Mouse (Mus musculus) CH12.LX (cell line): ENCODE results near the gene St6gal1. TPM values are rescaled to one million over a fixed set of nuclear protein-coding genes. Genes with fewer than 3 reads are reported as not detected.

Experiments used
- DNase-seq: peaks from one replicate; pipeline ENCODE4 v3.0.0-alpha.2; 2013; ENCODE audit errors: extremely low read depth
- H3K27ac ChIP-seq: 2 replicates; pipeline ENCODE4 v1.5.1; 2012; ENCODE audit warnings: low read depth, mild to moderate bottlenecking, control low read depth, moderate library complexity; ENCODE audit not compliant: insufficient read depth
- H3K27me3 ChIP-seq: replicated peaks from 2 replicates; pipeline ENCODE3; 2012; ENCODE audit warnings: inconsistent platforms
- H3K36me3 ChIP-seq, 2 experiments: replicated peaks in 1 of 2; 2 replicates each; pipeline versions ENCODE3 to v1.6.1; 2012; ENCODE audit warnings: inconsistent platforms in 1 of 2, low read length in 1 of 2, mild to moderate bottlenecking in 1 of 2, mixed read lengths in 1 of 2, moderate library complexity in 1 of 2; ENCODE audit not compliant: control insufficient read depth in 1 of 2, insufficient read depth in 1 of 2
- H3K4me1 ChIP-seq, 2 experiments: 2 replicates each; pipeline ENCODE4 v1.6.1; 2012; ENCODE audit warnings: inconsistent platforms in 1 of 2, moderate library complexity in 1 of 2; ENCODE audit not compliant: insufficient read depth in 2 of 2, control insufficient read depth in 1 of 2
- H3K4me2 ChIP-seq: 2 replicates; pipeline ENCODE4 v1.6.1; 2012; ENCODE audit warnings: low read depth, mild to moderate bottlenecking, control low read depth; ENCODE audit not compliant: poor library complexity, insufficient read depth, severe bottlenecking
- H3K4me3 ChIP-seq, 3 experiments: fragments of 150-350 bp in 1 of 3; sonication (generic) in 1 of 3; replicated peaks in 1 of 3; 2 replicates each; pipeline versions ENCODE3 to v1.5.1; 2011 to 2012; ENCODE audit warnings: low read depth in 2 of 3, low read length in 2 of 3, mild to moderate bottlenecking in 2 of 3, moderate library complexity in 2 of 3, control low read depth in 1 of 3, improper control_type of control experiment in 1 of 3, inconsistent platforms in 1 of 3, mixed read lengths in 1 of 3; ENCODE audit not compliant: poor library complexity in 1 of 3
- H3K79me2 ChIP-seq: replicated peaks from 2 replicates; pipeline ENCODE4 v1.6.1; 2012; ENCODE audit warnings: mild to moderate bottlenecking, moderate library complexity; ENCODE audit not compliant: control insufficient read depth, poor library complexity, insufficient read depth, severe bottlenecking; ENCODE audit errors: extremely low read depth
- H3K9ac ChIP-seq: 2 replicates; pipeline ENCODE4 v1.6.1; 2012; ENCODE audit warnings: low read depth, mild to moderate bottlenecking, control low read depth, moderate library complexity; ENCODE audit not compliant: insufficient read depth
- H3K9me3 ChIP-seq: replicated peaks from 2 replicates; pipeline ENCODE3; 2012; ENCODE audit warnings: low read length, inconsistent platforms, mixed read lengths
- BHLHE40 ChIP-seq: IDR thresholded peaks from 2 replicates; pipeline ENCODE4 v1.6.1; 2011; ENCODE audit warnings: mild to moderate bottlenecking, low read depth, low read length, improper control_type of control experiment
- CHD1 ChIP-seq: IDR thresholded peaks from 2 replicates; pipeline ENCODE4 v1.6.1; 2012; ENCODE audit warnings: low read depth, low read length, improper control_type of control experiment, inconsistent platforms
- CHD2 ChIP-seq: IDR thresholded peaks from 2 replicates; pipeline ENCODE4 v1.6.1; 2011; ENCODE audit warnings: low read length, improper control_type of control experiment
- CTCF ChIP-seq, 2 experiments: IDR thresholded peaks in 1 of 2; conservative IDR thresholded peaks in 1 of 2; 2 replicates each; pipeline ENCODE4 v1.5.1; 2011 to 2012; ENCODE audit warnings: low read depth in 2 of 2, low read length in 2 of 2, improper control_type of control experiment in 1 of 2, inconsistent platforms in 1 of 2, mild to moderate bottlenecking in 1 of 2, moderate library complexity in 1 of 2
- E2F4 ChIP-seq: IDR thresholded peaks from 2 replicates; pipeline ENCODE4 v1.6.1; 2011; ENCODE audit warnings: low read depth, low read length, improper control_type of control experiment; ENCODE audit not compliant: insufficient replicate concordance
- ELF1 ChIP-seq: IDR thresholded peaks from 2 replicates; pipeline ENCODE4 v1.6.1; 2014; ENCODE audit warnings: low read depth, mild to moderate bottlenecking, inconsistent platforms, low read length, improper control_type of control experiment
- EP300 ChIP-seq: IDR thresholded peaks from 2 replicates; pipeline ENCODE4 v1.6.1; 2011; ENCODE audit warnings: low read length, improper control_type of control experiment
- ETS1 ChIP-seq: conservative IDR thresholded peaks from 2 replicates; pipeline ENCODE4 v1.6.1; 2012; ENCODE audit warnings: low read depth, mild to moderate bottlenecking, inconsistent platforms, low read length, improper control_type of control experiment, moderate library complexity
- GABPA ChIP-seq: IDR thresholded peaks from 2 replicates; pipeline ENCODE4 v1.6.1; 2012; ENCODE audit warnings: low read depth, low read length, improper control_type of control experiment, inconsistent platforms; ENCODE audit not compliant: insufficient replicate concordance
- HCFC1 ChIP-seq: IDR thresholded peaks from 2 replicates; pipeline ENCODE4 v1.6.1; 2012; ENCODE audit warnings: low read depth, mild to moderate bottlenecking, inconsistent platforms, low read length, improper control_type of control experiment
- IRF4 ChIP-seq: IDR thresholded peaks from 2 replicates; pipeline ENCODE4 v1.6.1; 2014; ENCODE audit warnings: low read depth, mild to moderate bottlenecking, inconsistent platforms, low read length, improper control_type of control experiment
- JUN ChIP-seq: IDR thresholded peaks from 2 replicates; pipeline ENCODE4 v1.6.1; 2011; ENCODE audit warnings: low read depth, mild to moderate bottlenecking, low read length, improper control_type of control experiment, moderate library complexity; ENCODE audit not compliant: insufficient read depth
- JUND ChIP-seq: conservative IDR thresholded peaks from 2 replicates; pipeline ENCODE4 v1.6.1; 2011; ENCODE audit warnings: low read depth, low read length, improper control_type of control experiment
- KAT2A ChIP-seq: IDR thresholded peaks from 2 replicates; pipeline ENCODE4 v1.6.1; 2012; ENCODE audit warnings: low read length, improper control_type of control experiment, inconsistent platforms; ENCODE audit not compliant: insufficient replicate concordance
- MAFK ChIP-seq: IDR thresholded peaks from 2 replicates; pipeline ENCODE4 v1.6.1; 2011; ENCODE audit warnings: low read length, improper control_type of control experiment; ENCODE audit not compliant: insufficient replicate concordance
- MAX ChIP-seq: IDR thresholded peaks from 2 replicates; pipeline ENCODE4 v1.6.1; 2011; ENCODE audit warnings: low read length, improper control_type of control experiment
- MAZ ChIP-seq: IDR thresholded peaks from 2 replicates; pipeline ENCODE4 v1.6.1; 2012; ENCODE audit warnings: low read depth, mild to moderate bottlenecking, inconsistent platforms, low read length, improper control_type of control experiment, moderate library complexity
- MEF2A ChIP-seq: IDR thresholded peaks from 2 replicates; pipeline ENCODE4 v1.6.1; 2014; ENCODE audit warnings: low read depth, mild to moderate bottlenecking, inconsistent platforms, low read length, improper control_type of control experiment, borderline replicate concordance
- MXI1 ChIP-seq: IDR thresholded peaks from 2 replicates; pipeline ENCODE4 v1.6.1; 2011; ENCODE audit warnings: mild to moderate bottlenecking, low read depth, low read length, improper control_type of control experiment
- MYC ChIP-seq: IDR thresholded peaks from 2 replicates; pipeline ENCODE4 v1.6.1; 2011; ENCODE audit warnings: low read depth, mild to moderate bottlenecking, improper control_type of control experiment, low read length
- NELFE ChIP-seq: IDR thresholded peaks from 2 replicates; pipeline ENCODE4 v1.6.1; 2011; ENCODE audit warnings: low read depth, low read length, improper control_type of control experiment
- NRF1 ChIP-seq: IDR thresholded peaks from 2 replicates; pipeline ENCODE4 v1.6.1; 2014; ENCODE audit warnings: low read depth, mild to moderate bottlenecking, inconsistent platforms, low read length, improper control_type of control experiment, moderate library complexity
- PAX5 ChIP-seq: IDR thresholded peaks from 2 replicates; pipeline ENCODE4 v1.6.1; 2012; ENCODE audit warnings: low read length, inconsistent platforms, mixed read lengths
- POLR2A ChIP-seq: IDR thresholded peaks from 2 replicates; pipeline ENCODE4 v1.6.1; 2011; ENCODE audit warnings: low read depth, mild to moderate bottlenecking, improper control_type of control experiment, low read length
- POLR2AphosphoS2 ChIP-seq: IDR thresholded peaks from 2 replicates; pipeline ENCODE4 v1.6.1; 2011; ENCODE audit warnings: low read depth, low read length, improper control_type of control experiment
- RAD21 ChIP-seq: IDR thresholded peaks from 2 replicates; pipeline ENCODE4 v1.6.1; 2011; ENCODE audit warnings: low read depth, mild to moderate bottlenecking, low read length, improper control_type of control experiment, moderate library complexity
- RCOR1 ChIP-seq: conservative IDR thresholded peaks from 2 replicates; pipeline ENCODE4 v1.6.1; 2012; ENCODE audit warnings: low read depth, mild to moderate bottlenecking, inconsistent platforms, low read length, improper control_type of control experiment
- SIN3A ChIP-seq: IDR thresholded peaks from 2 replicates; pipeline ENCODE4 v1.6.1; 2012; ENCODE audit warnings: low read length, improper control_type of control experiment, inconsistent platforms
- SMC3 ChIP-seq: IDR thresholded peaks from 2 replicates; pipeline ENCODE4 v1.6.1; 2011; ENCODE audit warnings: low read depth, low read length, improper control_type of control experiment
- TBP ChIP-seq: conservative IDR thresholded peaks from 2 replicates; pipeline ENCODE4 v1.6.1; 2011; ENCODE audit warnings: low read depth, low read length, improper control_type of control experiment
- TCF12 ChIP-seq: IDR thresholded peaks from 2 replicates; pipeline ENCODE4 v1.6.1; 2014; ENCODE audit warnings: low read depth, mild to moderate bottlenecking, inconsistent platforms, low read length, improper control_type of control experiment
- UBTF ChIP-seq: IDR thresholded peaks from 2 replicates; pipeline ENCODE4 v1.6.1; 2012; ENCODE audit warnings: low read depth, mild to moderate bottlenecking, inconsistent platforms, low read length, improper control_type of control experiment, moderate library complexity
- USF1 ChIP-seq: IDR thresholded peaks from 2 replicates; pipeline ENCODE4 v1.6.1; 2014; ENCODE audit warnings: low read depth, mild to moderate bottlenecking, inconsistent platforms, low read length, improper control_type of control experiment
- USF2 ChIP-seq: conservative IDR thresholded peaks from 2 replicates; pipeline ENCODE4 v1.6.1; 2011; ENCODE audit warnings: low read depth, low read length, improper control_type of control experiment
- ZC3H11A ChIP-seq: IDR thresholded peaks from 2 replicates; pipeline ENCODE4 v1.6.1; 2012; ENCODE audit warnings: low read depth, mild to moderate bottlenecking, inconsistent platforms, low read length, improper control_type of control experiment
- ZKSCAN1 ChIP-seq: IDR thresholded peaks from 2 replicates; pipeline ENCODE4 v1.6.1; 2012; ENCODE audit warnings: low read depth, inconsistent platforms, low read length, improper control_type of control experiment, borderline replicate concordance
- ZMIZ1 ChIP-seq: IDR thresholded peaks from 2 replicates; pipeline ENCODE4 v1.6.1; 2012; ENCODE audit warnings: low read depth, mild to moderate bottlenecking, inconsistent platforms, low read length, improper control_type of control experiment
- ZNF384 ChIP-seq: IDR thresholded peaks from 2 replicates; pipeline ENCODE4 v1.6.1; 2012; ENCODE audit warnings: low read depth, low read length, improper control_type of control experiment, inconsistent platforms
- dilution Hi-C: fragments of 300-500 bp; cut with MboI; formaldehyde crosslinking; loops from 2 replicates; pipeline ENCODE4 v1.14.3; 2020; ENCODE audit warnings: low sequenced_read_pairs; ENCODE audit not compliant: extremely low pct_unique_long_range_greater_than_20kb, extremely low pct_ligation_motif_present
- in situ Hi-C: fragments of 300-500 bp; cut with MboI; formaldehyde crosslinking; loops from 3 replicates; pipeline ENCODE4 v1.14.3; 2019; ENCODE audit warnings: low sequenced_read_pairs, low pct_ligation_motif_present, low pct_unique_long_range_greater_than_20kb, mixed read lengths
- polyA plus RNA-seq: library from polyadenylated mRNA; unstranded; fragments of >175 nt; gene quantifications from 2 replicates; pipeline ENCODE4 v1.2.1, GENCODE M21; 2012; ENCODE audit warnings: low read depth; ENCODE audit not compliant: insufficient read length
- total RNA-seq, 2 experiments: library from RNA; depleted of rRNA; stranded (reverse); fragments of 300-350 nt in 1 of 2; fragments of >200 nt in 1 of 2; gene quantifications; 2 replicates each; pipeline ENCODE4 v1.2.3; 2012 to 2014

The St6gal1 gene
- total and polyA plus RNA-seq, 3 experiments, result 64.5 to 168 (median 67.8) TPM

DNA sequence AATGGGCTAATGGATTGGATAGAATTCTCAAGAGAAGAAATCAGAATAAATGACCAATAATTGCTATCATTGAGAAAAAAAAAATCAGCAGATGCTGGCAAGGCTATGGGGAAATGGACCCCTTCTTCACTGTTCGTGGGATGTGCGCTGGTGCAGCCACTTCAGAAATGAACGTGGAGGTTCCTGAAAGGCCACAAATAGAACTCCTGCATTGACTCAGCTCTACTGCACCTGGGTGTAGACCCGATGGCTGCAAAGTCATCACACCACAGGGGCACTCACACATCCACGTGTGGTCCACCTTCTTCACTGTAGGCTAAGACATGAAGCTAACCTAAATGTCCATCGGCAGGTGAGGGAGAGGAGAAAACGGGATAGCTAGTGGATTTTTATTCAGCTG is 77.2 kb downstream of the St6gal1 start:
- H3K27me3 ChIP-seq, result no peaks in the 10 kb centered on the region
- H3K36me3 ChIP-seq, result peaks cover 0 to 46% of the 10 kb centered on the region in 2 experiments
- no peaks in the 10 kb centered on the region for H3K79me2 ChIP-seq
- dilution Hi-C loops (no loop called here), in situ Hi-C loops (no loop called here)
- DNase-seq, result peak; percentile 96
- peak overlapping the region; percentile 65 for H3K27ac ChIP-seq
- peaks cover 43 to 93% of the 10 kb centered on the region in 2 experiments for H3K4me1 ChIP-seq
- peak overlapping the region; percentile 6; the same call in 1 of the 2 replicates for H3K9ac ChIP-seq
- peak overlapping the region; percentile 25 for H3K4me2 ChIP-seq
- H3K9me3 ChIP-seq, result peaks cover 3% of the 10 kb centered on the region
- TF ChIP-seq ZC3H11A (no peak), HCFC1 (peak; percentile 33; the same call in 1 of the 2 replicates), PAX5 (no peak), ETS1 (peak; percentile 99), TBP (peak; percentile 4; the same call in 1 of the 2 replicates), EP300 (peak; percentile 100), MYC (peak; percentile 99), UBTF (peak; percentile 77; the same call in 1 of the 2 replicates), SMC3 (peak; percentile 59), MAFK (peak; percentile 95), E2F4 (peak; percentile 64; the same call in 1 of the 2 replicates), POLR2AphosphoS2 (peak; percentile 62; the same call in 1 of the 2 replicates), CHD1 (no peak; the same call in 1 of the 2 replicates), ZNF384 (peak; percentile 99), POLR2A (peak; percentile 50), NELFE (no peak), GABPA (no peak), NRF1 (peak; percentile 56), ZKSCAN1 (no peak), IRF4 (peak; percentile 100), KAT2A (0 out of 2 replicates have a peak, but pooled peaks have one; percentile 62), RAD21 (peak; percentile 27), USF2 (peak; percentile 34), CHD2 (peak; percentile 96), RCOR1 (peak; percentile 100), MAZ (peak; percentile 97), JUND (peak; percentile 99), MXI1 (peak; percentile 96), BHLHE40 (peak; percentile 99), MAX (peak; percentile 99), SIN3A (peak; percentile 94), JUN (peak; percentile 99), MEF2A (peak; percentile 100), CTCF (conservative IDR thresholded peaks at IDR 0.05 in 1 of 2, IDR thresholded peaks at IDR 0.05 in 1 of 2; ENCODE audit: low read depth in 2 of 2, low read length in 2 of 2) (no peak), ZMIZ1 (peak; percentile 78; the same call in 1 of the 2 replicates), ELF1 (peak; percentile 43; the same call in 1 of the 2 replicates), USF1 (no peak), TCF12 (peak; percentile 100)
- TF ChIP-seq, all 38 proteins: peak for 30
- no peak overlapping the region for H3K4me3 ChIP-seq
